Mouse (Mus musculus): Measurements from ENCODE around the gene Ttc3.

The Ttc3 gene

GRCm38 (mm10) chr16:94360578-94361350 lies 9.7 kb upstream of the Ttc3 start:
- no peak for DNase-seq (ENCODE audit: low read depth)

DNA sequence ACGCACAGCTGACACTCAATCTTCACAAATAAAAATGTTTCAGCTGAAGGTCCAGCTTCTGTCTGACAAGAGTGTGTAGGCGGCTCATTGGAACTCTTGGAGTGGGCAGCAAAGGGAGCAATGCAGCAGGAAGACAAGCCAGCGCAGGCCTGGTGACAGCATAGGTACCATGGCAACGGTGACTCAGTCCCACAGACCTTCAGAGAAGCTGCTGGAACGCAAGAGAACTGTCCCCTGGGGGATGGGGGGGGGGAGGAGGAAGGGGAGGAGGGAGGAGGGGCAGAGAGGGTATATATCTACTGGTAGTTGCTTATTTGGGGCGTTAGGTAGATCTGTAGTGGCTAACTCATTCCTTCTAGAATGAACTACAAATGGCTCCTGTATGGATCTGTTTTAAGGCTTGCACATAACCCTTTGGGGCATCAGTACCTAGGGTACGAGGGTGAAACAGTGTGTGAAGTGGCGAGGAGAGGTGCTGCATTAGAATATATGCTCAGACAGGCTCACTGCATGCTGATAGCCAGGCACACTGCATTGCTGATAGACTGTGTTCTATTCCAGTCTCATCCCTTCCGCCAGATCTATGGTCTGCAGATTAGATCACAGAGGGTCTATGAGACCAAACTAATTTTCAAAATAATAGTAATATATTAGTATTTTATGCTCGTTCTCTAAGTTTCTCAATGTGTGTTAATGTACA lies 8.1 kb upstream of the Ttc3 start:
- peak; percentile 47 for DNase-seq (ENCODE audit: low read depth)

- no peak for DNase-seq (ENCODE audit: low read depth)
Measured at GRCm38 (mm10) chr16:94363814-94364213, 6.6 kb upstream of the Ttc3 start.

- DNase-seq (ENCODE audit: low read depth) = no peak
Measured at GRCm38 (mm10) chr16:94365435-94365834, 5.0 kb upstream of the Ttc3 start.

DNA sequence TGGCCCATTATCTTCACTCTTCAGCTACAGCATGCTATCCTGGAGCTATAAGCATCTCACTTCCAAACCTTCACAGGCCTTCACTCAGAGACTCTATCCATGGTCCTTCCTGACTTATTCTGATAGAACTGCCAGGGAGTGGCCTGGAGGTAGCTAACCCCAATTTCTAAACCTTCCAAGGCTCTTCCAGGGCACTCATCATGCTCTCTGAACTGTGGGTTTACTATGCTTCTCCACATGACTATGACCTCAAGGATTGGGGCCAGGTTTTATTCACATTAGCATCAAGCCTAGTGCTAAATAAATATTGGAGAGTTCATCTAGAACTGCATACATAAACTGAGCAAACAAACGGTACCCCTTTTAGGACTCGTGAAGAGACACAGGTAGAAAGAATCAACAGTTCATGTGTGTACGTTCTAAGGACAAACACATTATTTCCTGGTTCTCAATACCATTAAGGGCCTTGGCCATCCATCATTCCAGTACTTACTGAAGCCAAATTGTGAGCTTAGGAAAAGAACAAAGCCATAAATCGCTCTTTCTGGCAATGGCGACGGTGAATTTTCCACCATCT lies 734 bp upstream of the Ttc3 start:
- DNase-seq (ENCODE audit: low read depth) = no peak

DNA sequence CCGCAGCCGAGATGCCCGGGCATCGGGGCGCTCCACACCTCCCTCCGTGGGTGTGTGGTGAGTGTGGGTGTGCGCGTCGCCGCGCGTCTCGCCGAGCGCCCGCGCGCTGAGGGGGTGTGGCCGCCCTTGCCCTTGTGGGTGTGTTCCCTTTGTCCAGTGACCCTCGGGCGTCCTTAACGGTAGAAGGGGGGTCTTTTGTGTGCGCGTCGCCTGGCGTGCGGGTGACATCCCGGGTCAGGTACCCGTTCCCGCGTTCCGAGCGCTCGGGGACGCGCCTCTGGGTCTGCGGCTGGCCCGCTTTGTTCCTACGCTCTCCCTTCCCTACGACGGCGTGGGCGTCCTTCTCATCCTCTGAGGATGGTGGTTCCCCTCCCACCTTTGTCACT lies 490 bp downstream of the Ttc3 start:
- peak; percentile 40 for DNase-seq (ENCODE audit: low read depth)

- peak; percentile 36 for DNase-seq (ENCODE audit: low read depth)
Measured at GRCm38 (mm10) chr16:94371301-94371931, 998 bp downstream of the Ttc3 start, which contains the start of gene Pigp. Gene Pigp (minus strand): TSS chr16:94371842.

- no peak for DNase-seq (ENCODE audit: low read depth)
Measured at GRCm38 (mm10) chr16:94379386-94379785, 9.0 kb downstream of the Ttc3 start.

- DNase-seq (ENCODE audit: low read depth) = no peak
Measured at GRCm38 (mm10) chr16:94383277-94383676, 12.9 kb downstream of the Ttc3 start.

DNA sequence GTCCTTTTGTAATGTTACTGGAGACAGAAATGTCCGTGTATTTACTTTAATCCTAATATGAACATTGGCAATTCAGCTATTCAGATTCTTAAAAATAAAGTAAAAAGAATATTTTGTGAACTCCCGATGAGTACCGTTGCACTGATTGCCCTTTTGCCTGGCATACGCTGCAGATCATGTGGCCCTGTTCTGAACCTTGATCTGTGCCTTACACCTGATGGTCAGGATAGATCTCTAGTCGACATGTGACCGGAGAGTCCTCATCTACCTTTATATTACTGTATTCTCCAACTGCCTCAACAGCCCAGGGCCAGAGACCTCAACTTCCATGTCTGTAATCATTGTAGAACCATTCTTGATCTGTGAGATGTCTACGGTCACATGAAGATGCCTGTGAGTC lies 17.3 kb downstream of the Ttc3 start:
- no peak for DNase-seq (ENCODE audit: low read depth)

DNA sequence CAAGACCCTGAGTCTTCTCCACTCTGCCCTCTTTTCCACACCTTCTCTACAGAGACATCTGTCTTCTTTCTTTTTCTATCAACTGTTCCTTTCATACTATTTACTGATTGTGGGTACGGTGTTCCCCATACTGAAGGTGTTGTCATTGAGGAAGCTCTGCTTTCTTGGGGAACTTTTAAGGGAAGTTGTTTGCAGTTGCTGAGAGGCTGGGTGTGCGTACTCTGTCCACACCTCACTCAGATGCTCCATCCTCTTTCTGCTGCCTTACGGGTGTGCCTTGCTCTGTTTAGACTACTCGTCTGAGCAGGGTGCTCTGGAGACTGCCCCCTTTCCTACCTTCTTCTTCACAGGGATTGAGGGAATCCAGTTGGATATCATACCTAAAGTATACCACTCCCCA lies 21.9 kb downstream of the Ttc3 start:
- DNase-seq (ENCODE audit: low read depth) = no peak

GRCm38 (mm10) chr16:94395051-94395450 lies 24.6 kb downstream of the Ttc3 start:
- no peak for DNase-seq (ENCODE audit: low read depth)

GRCm38 (mm10) chr16:94396641-94397040 lies 26.2 kb downstream of the Ttc3 start:
- DNase-seq (ENCODE audit: low read depth) = no peak

GRCm38 (mm10) chr16:94399141-94399540 lies 28.7 kb downstream of the Ttc3 start:
- DNase-seq (ENCODE audit: low read depth) = no peak

- DNase-seq (ENCODE audit: low read depth) = no peak
Measured at GRCm38 (mm10) chr16:94401636-94402035, 31.2 kb downstream of the Ttc3 start.

DNA sequence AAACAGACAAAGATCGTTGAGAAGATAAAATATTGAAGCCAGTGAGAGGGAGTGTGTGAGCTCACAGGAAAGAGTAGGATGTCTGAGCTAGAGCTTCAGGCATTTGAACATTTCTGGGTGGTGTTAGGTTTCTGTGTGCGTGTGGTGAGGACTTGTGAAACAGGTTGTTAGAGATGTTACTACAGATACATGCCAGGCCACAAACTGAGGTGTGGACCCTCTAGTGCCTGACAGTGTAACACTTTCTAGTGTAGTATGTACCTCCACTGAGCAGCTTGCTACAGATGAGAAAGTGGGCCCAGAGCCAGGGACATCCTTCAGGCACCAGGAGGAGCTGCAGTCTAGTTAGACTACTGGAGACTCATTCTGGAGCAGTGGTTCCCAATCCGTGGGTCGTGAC lies 31.8 kb downstream of the Ttc3 start:
- DNase-seq (ENCODE audit: low read depth) = no peak

DNA sequence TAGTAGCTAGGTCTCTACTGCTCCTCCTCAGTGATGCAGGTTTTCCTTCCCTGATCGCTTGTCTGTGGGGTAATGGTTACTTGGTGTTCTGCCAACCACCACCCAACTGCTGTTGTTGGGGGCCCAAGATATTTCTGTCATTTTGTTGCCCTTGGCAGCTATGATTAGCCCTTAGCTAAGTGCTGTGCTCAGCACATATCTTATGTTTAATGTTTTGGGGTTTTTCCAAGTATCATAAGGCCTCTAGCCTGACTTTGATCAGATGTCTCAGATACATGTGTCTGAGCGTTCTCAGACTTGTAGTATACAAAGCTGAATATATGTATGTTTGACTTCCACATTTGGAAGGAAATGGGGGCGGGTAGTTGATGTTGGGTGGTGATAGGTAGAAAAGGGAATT lies 40.9 kb downstream of the Ttc3 start:
- DNase-seq (ENCODE audit: low read depth) = no peak

GRCm38 (mm10) chr16:94412198-94412597 lies 41.8 kb downstream of the Ttc3 start:
- DNase-seq (ENCODE audit: low read depth) = no peak

DNA sequence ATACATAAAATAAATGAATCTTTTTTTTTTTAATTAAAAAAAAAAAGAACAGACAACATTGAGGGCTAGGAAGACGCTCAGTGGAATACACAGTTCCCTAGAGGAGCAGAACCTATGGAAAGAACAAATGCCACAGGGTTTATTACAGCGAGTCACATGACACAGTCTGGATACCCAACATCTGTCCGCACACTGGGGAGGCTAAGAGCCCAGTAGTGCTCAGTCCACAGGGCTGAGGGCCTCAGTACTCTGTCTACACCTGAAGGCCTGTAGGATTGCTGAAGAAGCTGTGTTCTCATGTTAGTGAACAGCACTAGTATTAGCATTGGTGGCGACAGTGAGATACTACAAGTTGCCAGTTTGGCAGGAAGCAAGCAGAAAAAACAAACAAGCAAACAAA lies 42.3 kb downstream of the Ttc3 start:
- no peak for DNase-seq (ENCODE audit: low read depth)

GRCm38 (mm10) chr16:94414151-94414550 lies 43.7 kb downstream of the Ttc3 start:
- DNase-seq (ENCODE audit: low read depth) = no peak

GRCm38 (mm10) chr16:94420498-94420897 lies 50.1 kb downstream of the Ttc3 start:
- no peak for DNase-seq (ENCODE audit: low read depth)

- DNase-seq (ENCODE audit: low read depth) = no peak
Measured at GRCm38 (mm10) chr16:94428948-94429347, 58.5 kb downstream of the Ttc3 start.

All from c-Kit-positive CD71-negative TER-119-negative erythroid progenitor cells, embryonic 14.5 days (primary cell).